Mouse (Mus musculus) retina, adult 2 months (tissue): ENCODE measurements around the gene Tyk2.

ENCODE experiments used
- DNase-seq: peaks from one replicate; pipeline ENCODE4 v3.0.0-alpha.2; 2012; ENCODE audit warnings: low read depth, low spot score

Tyk2 gene

GRCm38 (mm10) chr9:21131059-21131956 is at the start of gene Tyk2:
Tyk2 (minus strand) TSS chr9:21131243.
- peak; percentile 74 for DNase-seq

DNA sequence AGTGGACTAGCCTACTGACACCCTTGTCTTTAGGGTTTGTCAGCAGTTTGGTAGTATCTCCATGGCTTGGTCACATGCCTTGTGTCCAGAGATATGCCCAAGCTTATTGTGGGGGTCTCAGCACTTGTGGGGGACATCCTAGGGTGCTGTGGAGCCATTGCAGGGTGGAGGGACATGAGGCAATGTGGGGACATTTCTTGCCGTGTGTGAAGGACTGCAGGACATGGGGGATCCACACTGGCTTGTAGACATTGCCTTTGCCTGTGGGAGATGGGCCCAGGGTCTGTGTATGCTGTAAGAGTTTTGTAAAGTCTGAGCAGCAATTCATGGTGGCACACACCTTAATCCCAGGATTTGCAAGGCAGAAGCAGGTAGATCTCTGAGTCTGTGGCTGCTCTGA is 49.8 kb upstream of the Tyk2 start:
- DNase-seq: no peak

GRCm38 (mm10) chr9:21180402-21180801 is 49.4 kb upstream of the Tyk2 start:
- DNase-seq: no peak

- DNase-seq: no peak
These were observed 41.3 kb upstream of the Tyk2 start for GRCm38 (mm10) chr9:21172364-21172763.

GRCm38 (mm10) chr9:21169157-21169556 is 38.1 kb upstream of the Tyk2 start:
- DNase-seq: no peak

GRCm38 (mm10) chr9:21168161-21169123 is 37.4 kb upstream of the Tyk2 start:
- DNase-seq: no peak

DNA sequence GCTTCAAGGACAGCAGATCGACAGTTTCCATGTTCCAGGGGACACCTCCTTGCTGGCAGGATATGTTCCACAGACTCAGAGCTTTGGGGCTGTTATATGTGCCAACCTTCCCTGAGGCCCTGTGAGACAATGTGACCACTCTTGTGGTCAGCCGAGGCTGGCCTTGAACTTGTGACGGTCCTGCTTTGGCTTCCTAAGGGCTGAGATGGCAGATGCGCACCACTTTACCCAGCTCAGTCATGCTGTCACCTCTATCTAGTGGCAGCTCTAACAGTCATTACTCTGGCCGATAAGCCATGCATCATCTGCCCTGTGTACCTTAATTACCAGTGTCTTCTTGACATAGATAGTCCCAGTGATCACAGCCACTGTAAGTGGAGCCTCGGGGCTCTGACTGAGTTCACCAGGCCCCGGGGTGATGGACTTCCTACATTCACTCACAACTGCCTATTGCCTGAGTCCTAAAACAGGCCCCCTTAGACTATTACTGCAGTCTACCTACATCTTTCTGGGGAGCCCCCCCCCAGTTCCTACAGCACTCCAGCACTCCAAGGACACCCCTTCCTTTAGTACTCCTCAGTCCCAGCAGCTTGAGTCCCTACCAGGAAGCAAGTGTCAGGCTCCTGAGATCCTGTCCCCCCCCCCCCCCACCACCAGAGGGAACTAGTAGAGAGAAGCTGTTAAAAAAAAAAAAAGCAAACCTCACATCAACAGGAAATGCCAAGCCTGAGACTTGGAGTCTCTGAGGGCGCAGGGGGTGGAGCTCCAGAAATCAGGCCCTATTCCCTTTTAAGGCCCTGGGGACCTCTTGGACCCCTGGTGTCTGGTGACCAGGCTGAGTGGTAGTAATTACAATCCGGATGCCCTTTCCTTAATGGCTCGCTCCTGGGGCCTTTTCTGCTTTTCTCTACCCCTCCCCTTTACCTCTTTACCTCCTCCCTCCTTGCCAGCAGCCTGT is 36.4 kb upstream of the Tyk2 start:
- DNase-seq: no peak

DNA sequence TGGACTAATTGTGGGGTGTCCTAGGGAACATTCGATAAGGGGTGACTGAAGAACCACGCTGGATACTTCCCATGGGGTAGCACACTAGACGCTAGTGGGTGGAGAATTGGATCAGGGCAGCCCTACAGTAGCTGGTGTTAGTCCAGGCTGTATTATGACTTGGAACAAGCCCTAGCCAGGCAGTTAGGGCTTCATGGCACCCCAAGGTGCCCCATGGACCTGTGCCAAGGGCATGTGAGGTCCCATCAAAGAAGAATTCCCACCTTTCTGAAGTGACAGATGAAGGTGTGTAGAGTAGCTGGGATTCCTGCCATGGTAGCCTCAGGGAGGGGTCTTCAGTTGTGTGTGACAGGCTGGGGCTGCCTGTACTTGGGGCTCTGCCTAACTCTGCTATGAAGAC is 35.5 kb upstream of the Tyk2 start:
- DNase-seq: no peak

DNA sequence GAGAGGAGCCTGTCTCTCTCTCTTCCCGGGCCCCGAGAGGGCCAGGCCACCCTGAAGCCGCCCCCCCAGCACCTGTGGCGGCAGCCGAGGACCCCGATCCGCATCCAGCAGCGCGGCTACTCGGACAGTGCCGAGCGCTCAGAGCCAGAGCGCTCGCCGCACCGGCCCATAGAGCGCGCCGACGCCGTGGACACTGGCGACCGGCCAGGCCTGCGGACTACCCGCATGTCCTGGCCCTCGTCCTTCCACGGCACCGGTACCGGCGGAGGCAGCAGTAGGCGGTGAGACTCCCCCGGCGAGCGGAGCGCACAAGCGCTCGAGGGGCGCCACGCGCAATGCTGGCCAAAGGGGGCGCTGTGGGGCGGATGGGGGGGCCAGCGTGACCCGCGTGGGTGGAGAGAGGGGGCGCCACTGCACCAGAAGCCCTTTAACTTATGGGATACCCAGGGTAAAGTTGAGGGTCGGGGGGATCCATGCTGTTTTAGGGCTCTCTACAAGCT is 35.0 kb upstream of the Tyk2 start:
- no peak for DNase-seq

DNA sequence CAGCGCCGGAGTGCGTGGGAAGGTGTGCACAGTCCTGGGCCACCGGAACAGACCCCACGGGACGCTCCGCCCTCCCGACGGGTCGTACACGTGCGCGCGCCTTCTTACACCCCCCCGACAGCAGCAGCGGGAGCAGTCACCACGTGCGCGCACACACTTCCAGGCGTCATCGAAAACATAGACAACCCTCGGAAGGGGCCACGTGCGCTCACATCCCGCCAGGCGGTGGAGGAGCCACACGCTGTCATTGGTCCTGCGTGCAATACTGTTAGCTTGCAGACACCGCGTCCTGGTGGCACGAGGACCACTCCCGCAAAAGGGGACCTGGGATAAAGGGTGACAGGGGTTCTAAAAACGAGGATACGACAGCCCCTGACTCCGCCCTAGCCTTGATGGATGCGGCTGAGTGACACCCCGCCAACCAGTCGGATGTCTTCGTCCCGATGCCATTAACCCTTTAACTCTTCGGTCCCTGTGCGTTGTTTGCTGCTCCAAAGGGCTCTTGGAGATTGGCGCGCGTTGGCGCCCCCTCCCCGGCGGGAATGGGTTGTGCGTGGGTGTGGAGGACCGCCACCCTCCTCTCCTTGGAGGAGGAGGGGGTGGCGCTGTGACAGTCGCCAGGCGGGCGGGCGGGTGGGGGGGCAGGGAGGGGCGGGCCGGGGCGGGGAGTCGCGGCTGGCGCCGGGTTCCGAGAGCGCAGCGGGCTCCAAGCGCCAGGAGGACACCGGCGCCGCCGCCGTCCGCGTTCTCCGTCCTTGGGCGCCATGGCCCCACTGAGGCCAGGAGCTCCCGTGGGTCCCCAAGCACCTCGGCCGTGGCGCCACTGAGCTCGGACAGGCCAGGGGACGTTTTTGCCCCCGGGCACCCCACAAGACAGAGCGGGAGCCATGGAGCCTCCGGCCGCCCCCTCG is 34.3 kb upstream of the Tyk2 start, which contains the start of gene Pde4a:
Pde4a (plus strand) TSS at position 674 of the 911 bp plus-strand sequence.
- no peak for DNase-seq

DNA sequence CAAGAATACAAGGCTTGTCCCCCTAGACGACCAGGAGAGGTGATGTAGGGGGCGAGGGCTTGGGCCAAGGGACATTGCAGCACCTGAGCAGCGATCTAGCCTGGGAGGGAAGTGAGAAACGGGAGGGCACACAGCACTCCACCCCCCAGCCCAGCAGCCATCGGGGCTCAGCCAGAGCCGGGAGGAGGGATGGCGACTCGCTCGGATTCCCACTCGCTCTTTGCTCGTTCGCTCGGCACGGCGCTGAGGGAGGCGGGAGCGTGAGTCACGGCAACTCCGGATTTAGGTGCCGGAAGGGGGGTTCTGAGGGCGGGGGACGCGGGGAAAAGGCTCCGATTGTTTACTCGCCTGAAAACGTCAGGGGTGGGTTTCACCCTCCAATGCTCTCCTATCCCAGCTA is 33.0 kb upstream of the Tyk2 start:
- DNase-seq: no peak

- DNase-seq: no peak
These were observed 32.3 kb upstream of the Tyk2 start for GRCm38 (mm10) chr9:21163086-21164050.

DNA sequence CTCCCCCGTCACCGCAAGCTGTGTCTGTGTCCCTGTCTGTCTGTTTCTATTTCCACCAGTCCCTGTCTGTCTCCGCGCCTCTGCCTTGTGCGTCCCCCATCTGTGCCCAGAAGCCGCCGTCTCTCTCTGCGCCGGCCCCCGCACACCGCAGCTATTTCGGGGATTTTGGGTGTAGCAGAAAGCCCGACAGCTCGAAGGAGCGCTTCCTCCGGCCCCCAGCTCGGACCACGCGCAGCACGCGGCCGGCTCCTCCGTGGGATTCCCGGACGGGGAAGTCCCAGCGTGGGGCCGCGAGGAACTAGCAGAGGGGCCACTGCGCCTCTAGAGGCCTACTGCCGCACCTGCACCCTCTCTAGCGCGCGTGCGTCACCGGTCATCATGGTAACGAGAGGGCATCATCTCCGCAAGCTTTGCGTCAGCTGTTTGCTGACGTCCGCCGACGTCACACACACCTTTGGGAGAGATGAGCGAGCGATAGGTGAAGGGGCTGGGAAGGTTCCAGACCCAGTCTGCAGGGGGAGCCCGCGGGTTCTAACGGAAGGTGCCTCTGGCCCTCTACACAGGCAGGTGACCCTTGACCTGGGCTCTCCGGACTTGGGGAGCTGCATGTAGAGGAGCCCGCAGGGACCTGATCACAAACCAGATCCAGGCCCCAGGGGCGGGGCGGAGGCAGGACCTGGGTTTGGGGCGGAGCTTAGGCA is 30.3 kb upstream of the Tyk2 start:
- peak; percentile 73 for DNase-seq

DNA sequence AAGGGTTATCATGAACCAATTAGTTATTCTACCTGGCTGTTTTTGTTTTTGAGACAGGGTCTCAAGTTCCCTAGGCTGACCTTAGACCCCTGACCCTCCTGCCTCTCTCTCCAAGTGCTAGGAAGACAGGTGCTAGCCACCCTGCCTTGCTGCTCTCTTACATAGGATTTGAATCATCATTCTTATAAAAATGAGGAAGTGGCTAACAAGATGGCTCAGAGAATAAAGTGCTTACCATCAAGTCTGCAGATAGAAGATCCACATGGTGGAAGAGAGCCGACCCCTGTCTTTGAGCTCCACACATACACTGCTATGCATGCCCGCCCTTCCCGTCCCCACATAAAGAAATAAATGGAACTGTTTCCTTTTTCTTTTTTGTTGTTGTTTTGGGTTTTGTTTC is 23.7 kb upstream of the Tyk2 start:
- no peak for DNase-seq

DNA sequence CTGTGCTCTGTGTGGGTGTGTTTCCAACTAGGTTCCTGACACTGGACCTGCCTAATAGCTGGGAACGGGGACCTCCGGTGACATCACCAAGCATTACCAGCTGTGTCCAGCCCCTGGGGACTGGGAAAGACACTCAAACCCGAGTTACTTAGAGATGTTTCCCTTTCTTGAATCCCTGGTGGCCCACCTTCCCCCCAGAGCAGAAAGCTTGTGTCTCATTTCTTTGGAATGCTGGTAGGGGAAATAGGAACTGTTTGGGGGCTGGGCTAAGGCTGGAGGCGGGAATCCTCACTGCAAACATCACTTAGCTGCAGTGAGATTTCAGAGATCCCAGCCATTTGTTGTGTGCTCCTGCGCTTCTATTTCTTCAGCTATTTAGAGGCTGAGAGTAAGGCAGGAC is 22.8 kb upstream of the Tyk2 start:
- DNase-seq: no peak

DNA sequence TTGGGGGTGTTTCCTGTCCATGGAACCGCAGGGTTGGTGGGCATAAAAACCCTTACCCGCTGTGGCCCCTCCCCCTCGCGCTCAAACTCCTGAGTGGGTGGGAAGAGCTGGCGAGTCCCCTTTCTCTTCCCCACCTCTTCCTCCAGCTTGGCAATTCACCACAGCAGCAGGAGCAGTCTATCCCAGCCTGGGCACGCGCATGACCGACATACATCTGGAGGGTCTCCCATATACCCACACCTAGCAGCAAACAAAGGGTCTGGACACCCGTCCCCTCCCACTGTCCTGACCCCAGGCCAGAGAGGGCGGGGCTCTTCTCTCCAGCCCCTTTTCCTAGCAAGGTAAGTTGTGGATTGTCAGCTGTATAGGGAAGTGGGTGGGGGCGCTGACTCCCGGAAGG is 22.3 kb upstream of the Tyk2 start:
- no peak for DNase-seq

- no peak for DNase-seq
These were observed 21.7 kb upstream of the Tyk2 start for GRCm38 (mm10) chr9:21152715-21153114.
